Mouse (Mus musculus) left cerebral cortex, adult 11 months (tissue): ENCODE measurements around the gene Nipal3.

Source experiments
- DNase-seq: peaks from one replicate; pipeline ENCODE4 v3.0.0; 2022; ENCODE audit warnings: low spot score

Nipal3 gene

DNA sequence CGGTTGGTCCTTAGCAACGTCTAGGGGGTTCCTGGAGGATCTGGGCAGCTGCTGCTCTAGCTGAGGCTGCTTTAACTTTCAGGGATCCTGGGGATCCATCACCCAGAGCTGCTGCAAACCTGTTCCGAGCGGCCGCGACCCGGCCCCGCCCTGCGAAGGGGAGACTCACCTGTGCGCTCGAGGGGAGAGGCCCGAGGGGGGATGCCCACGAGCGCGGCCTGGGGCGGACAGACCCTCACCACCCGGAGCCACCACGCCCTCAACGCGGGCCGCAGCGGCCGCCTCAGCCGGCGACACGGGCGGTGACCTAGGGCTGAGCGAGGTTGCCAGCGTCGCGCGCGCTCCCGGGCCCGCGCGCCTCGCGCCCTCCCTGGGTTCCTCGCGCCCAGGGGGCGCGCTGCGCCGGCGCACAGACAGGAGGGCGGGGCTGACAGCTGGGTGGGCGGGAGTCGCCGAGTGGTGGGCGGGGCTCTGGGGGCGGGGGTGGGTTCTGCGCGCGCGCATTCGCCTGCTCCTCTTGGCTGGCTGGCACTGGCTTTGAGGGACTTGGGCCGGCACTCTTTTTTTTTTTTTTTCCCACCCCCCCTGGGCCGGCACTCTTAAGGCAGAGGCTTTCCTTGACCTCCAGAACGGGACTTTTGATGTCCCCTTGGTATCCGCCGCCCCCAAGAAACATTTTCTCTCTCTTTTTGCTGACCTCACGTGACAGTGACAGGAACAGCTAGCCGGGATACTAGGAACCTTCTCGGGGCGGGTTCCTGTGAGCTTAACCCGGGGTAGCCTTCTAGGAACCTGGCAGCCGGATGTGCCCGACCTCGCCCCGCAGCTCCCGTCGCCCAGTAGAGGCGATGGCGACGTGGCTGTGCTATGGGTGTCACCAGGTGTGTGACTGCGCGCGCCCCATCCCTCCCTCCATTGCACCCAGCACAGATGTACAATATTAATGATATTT, 61.1 kb downstream of the Nipal3 start, which contains the start of gene Rcan3:
Gene Rcan3 (minus strand): TSS at position 411 of the 952 bp plus-strand sequence.
- DNase-seq, result no peak

- no peak for DNase-seq
Observed at GRCm38 (mm10) chr4:135433086-135433442, 61.8 kb downstream of the Nipal3 start.

GRCm38 (mm10) chr4:135429990-135430760, 64.7 kb downstream of the Nipal3 start:
- no peak for DNase-seq

- no peak for DNase-seq
Observed at GRCm38 (mm10) chr4:135429383-135429782, 65.5 kb downstream of the Nipal3 start.

DNA sequence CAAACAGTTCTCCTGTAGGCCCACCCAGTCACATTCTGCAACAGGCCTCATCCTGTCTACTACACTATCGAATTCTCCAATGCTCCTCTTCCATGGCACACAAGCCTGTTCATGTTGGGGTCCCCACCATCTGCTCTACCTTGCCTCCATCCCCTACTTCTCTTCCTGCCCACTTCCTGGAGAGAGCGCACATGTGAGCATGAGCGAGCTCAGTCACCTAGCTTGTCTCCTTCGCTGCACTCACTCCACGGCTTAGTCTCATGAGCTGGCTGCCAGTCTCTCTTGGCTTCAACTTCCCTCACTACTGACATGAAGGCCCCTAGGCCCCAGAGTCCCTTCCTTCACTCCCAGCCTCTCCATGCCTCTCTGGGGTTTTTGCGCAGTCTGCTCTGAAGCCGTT, 68.3 kb downstream of the Nipal3 start:
- DNase-seq, result no peak

- DNase-seq, result peak; percentile 51
Observed at GRCm38 (mm10) chr4:135425625-135426024, 69.2 kb downstream of the Nipal3 start.

DNA sequence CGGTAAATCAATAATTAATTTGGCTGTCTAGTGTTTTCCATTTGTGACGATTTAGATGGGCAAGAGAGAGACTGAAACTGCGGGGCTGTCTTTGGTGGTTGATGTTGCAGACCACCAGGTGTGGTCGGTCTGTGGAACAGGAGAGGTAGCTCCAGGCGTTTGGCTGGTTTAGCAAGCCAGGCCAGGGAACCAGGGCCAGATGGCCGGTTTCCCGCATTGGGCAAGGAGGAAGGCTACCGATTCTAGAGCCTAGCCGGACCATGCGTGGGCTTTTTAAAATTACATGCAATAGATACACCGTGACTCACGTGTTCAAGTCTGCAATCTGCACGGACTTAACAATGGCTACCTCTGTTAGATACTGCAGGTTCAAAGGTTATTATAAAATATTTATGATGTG, 73.9 kb downstream of the Nipal3 start:
- DNase-seq, result no peak

- DNase-seq, result no peak
Observed at GRCm38 (mm10) chr4:135420416-135420815, 74.4 kb downstream of the Nipal3 start.

DNA sequence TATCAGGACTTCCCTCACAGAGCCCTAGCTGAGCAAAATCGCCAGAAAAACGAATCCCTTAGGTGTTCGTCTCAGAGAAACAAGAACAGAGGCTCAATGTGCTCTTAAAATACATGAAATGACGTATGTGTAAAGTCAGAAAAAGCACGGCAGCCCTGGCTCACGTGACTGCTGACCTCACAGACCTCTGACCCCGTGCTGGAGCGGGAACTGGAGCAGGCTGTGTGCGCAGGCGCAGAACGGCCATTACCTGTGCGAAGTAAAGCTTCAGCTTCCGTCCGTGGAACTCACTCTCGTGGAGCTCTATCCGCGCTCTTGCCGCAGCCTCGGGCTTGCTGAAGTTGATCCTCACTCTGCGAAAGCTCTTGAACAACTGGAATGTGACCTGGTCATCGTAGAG, 74.8 kb downstream of the Nipal3 start:
- no peak for DNase-seq

DNA sequence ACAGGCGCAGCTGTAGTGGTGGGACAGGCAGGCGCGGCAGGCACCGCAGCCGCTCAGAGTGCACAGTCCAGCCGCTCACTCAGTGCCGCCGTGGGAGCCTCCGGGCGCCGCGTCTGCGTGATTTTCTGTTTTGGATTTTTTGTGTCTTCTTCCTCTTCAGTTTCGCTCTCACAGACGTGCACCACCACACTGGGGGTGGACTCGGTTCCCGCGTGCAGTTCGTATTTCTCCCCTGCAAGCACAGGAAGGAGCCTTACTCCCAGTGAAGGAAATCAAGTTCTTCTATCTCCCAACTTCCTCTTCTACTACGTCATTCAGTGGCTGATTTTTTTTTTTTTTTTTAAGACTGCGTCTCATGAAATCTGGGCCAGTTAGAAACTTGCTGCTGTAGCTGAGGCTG, 78.5 kb downstream of the Nipal3 start:
- DNase-seq, result no peak

GRCm38 (mm10) chr4:135413491-135413890, 81.3 kb downstream of the Nipal3 start:
- no peak for DNase-seq

DNA sequence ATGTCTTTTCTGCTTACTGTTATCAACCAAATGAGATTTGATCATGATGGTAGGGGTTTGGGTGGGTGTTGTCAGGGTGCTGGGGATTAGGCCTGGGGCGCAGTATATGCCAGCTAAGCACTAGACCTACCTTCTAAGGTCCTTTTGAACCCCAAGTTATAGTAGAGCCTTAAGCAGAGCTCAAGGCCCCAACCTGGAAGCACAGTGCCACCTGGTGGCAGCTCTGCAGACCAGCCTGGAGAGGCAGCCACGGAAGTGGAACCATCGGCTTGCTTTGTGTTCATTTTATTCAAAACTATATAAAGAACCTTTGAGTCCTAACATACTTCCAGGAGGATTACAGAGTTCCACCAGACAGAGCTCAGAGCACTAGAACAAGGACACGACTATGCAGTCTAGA, 83.2 kb downstream of the Nipal3 start:
- no peak for DNase-seq

- peak; percentile 18 for DNase-seq
Observed at GRCm38 (mm10) chr4:135406180-135406579, 88.7 kb downstream of the Nipal3 start.

DNA sequence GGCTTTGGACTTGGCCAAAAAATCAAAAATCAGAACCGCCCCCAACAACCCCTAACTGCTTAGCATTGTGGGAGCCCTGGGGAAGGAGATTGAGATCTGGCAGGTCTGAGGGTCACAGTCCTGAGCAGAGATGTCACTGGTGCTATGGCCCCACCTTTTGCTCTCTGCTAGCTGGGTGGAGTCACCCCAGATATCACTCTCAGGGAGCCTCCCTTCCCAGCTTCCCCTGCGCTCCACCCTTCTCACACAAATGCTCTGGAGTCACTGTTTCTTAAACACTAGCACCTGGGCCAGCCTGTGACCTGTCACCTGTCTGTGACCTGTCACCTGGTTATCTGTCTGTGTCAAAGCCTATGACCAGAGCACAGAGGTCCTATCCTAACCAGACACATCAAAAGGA, 89.9 kb downstream of the Nipal3 start:
- DNase-seq, result no peak

DNA sequence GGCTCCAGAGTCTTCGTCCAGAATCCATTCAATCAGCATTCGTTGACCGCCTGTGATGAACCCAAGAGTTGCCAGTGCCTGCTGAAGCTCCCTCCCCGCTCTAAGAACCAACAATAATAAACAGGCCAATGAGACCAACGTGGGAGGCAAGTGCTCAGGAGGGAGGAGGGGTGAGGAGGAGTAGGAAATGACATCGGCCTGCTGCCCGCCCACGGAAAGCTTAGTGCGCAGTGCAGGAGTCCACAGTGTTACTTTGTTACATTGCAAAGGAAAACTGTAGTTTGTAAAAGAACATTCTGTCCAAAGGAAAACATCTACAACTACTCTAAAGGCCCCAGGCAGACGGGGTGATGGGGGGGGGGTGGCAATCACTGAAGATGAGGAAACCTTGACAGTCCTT, 90.8 kb downstream of the Nipal3 start:
- DNase-seq, result no peak

GRCm38 (mm10) chr4:135401881-135402280, 93.0 kb downstream of the Nipal3 start:
- DNase-seq, result no peak

DNA sequence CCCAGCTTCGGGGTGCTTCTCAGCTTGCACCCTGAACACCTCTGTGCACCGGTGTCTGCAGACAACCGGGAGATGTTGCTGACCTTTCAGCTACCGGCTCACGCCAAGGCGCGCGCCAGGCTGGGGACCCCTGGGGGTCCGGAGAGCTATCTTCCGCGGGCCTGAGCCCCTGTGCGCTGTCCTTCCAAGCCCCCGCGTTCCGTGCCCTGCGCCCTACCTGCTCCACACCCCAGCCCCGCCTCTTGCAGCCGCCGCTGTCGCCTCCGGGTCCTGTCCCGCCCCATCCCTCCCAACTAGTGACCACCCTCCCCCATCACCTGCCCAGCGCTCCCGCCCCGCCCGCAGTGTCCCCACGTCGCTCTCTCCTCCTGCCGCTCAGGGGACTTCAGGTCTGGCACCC, 96.8 kb downstream of the Nipal3 start, which contains the start of gene Ncmap:
Gene Ncmap (minus strand): TSS at position 237 of the 400 bp plus-strand sequence.
- no peak for DNase-seq

DNA sequence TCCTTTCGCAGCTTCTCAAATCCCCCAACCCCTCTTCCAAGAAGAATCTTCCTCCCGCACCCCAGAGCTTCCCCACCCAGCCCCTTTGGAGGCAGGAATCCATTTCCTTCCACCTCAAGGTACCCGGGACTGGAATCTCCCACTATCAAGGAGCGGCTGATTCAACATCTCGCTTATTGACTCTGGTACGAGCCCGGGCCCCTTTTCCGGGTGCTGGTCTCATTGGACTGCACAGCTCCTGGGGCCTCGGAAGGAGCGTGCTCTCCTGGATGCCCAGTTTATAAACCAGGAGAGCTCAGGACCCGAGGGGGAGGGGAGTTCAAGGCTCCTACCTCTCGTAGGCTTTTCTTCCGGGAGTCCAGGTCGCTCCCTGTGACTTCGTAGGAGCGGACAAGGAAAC, 97.3 kb downstream of the Nipal3 start:
- no peak for DNase-seq

- DNase-seq, result no peak
Observed at GRCm38 (mm10) chr4:135396303-135396702, 98.5 kb downstream of the Nipal3 start.
